Mouse (Mus musculus) liver (tissue): ENCODE measurements around the gene Ttc23.

Experiments used
- DNase-seq: peaks from one replicate; pipeline ENCODE4 v3.0.0-alpha.2; 2020; ENCODE audit warnings: mixed read lengths

The Ttc23 gene

GRCm38 (mm10) chr7:67701252-67701914 is 54.2 kb downstream of the Ttc23 start:
- no peak for DNase-seq

DNA sequence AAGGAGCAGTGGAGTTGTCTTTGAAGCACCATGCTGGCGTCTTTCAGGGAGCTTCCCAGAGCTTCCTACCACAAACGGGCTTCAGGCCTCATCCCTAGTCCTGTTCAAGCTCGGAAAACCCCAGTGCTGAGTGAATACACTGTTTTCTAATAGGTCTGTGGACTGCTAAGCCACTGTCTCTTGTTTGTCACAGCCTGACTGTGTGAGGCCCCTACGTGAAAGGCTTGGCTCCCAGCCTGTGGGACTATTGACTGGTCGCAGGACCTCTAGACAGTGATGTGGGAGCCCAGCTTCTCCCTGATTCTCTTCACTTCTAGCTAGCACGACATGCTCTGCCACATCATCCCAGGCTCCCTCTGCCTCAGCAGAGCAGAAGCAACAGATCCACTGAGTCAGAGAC is 61.0 kb downstream of the Ttc23 start:
- no peak for DNase-seq

- peak; percentile 59 for DNase-seq
Observed at GRCm38 (mm10) chr7:67710216-67710615, 63.0 kb downstream of the Ttc23 start.

- peak; percentile 25 for DNase-seq
Observed at GRCm38 (mm10) chr7:67713820-67714510, 66.8 kb downstream of the Ttc23 start.

- no peak for DNase-seq
Observed at GRCm38 (mm10) chr7:67715176-67715575, 68.0 kb downstream of the Ttc23 start.

- DNase-seq = no peak
Observed at GRCm38 (mm10) chr7:67716213-67716878, 69.1 kb downstream of the Ttc23 start.

GRCm38 (mm10) chr7:67716925-67717324 is 69.7 kb downstream of the Ttc23 start:
- DNase-seq = no peak

DNA sequence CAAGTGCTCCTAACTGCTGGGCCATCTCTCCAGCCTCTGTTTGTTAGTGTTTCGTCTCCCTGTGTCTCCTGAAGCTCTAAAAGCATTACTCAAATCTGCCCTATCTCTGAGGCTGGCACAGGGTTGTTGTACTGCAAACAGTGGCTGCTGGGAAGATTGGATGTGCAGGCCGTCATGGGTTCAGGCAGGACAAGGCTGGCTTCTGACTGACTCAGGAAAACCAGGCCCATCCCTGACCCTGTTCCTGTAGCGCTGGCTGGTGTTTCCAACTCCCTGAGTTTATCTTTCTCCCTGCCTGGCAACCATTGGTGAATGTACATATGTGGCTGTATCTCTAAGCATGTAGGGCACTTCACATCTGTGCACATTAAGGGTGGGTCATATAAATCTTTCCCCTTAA is 70.3 kb downstream of the Ttc23 start:
- DNase-seq = no peak

DNA sequence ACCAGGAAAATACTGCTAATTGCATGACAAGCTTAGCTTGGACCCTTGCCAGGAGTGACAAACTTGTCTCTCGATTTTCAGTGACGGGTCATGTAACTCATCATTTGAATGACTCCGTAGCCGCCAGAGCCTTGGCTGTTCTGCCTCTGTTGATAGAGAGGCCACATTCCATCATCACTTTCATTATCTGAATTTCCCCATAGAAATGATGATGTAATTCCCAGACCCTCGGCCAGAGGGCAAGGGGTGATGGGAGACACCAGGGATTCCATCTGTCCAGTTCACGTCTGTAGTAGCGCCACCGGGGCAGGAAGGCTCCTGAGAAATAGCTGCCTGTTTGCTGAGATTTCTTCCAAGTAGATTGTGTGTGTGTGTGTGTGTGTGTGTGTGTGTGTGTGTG is 71.6 kb downstream of the Ttc23 start:
- DNase-seq = no peak

DNA sequence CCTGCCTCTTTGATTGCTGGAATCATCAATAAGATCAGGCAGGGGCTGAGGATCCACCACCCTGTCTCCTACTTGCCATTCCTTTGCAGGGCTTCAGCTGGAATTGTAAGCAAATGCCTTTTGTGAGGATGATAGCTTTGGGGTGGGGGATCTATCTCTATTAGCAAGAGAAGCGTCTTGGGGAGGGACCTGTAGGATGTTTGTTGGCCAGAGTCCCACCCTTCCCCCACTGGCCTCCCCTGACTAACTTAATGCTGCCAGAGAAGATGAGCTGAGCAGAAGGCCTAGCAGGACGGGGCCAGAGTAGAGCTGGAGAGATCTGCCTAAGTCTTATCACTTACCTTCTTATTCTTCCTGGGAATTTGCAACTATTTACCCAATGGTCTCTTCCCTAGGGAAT is 75.0 kb downstream of the Ttc23 start:
- DNase-seq = no peak

DNA sequence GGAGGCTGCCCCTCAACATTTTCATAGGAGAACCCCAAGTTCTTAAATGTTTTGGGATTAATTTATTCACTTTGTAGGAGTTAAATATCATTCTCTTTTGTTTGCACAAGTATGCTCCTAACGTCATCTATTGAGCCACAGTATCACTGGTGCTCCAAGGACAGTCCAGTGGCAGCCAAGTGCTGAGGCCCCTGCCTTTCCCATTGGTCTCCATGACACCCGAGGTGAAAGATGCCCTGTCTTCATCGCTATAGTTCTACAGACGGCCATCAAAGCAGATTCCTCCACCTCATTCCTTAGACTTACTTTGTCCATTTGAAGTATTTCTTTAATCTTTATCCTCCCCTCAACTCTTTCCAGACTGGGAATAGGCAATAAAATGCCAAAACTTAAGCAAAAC is 77.3 kb downstream of the Ttc23 start:
- DNase-seq = no peak

- no peak for DNase-seq
Observed at GRCm38 (mm10) chr7:67725016-67725415, 77.8 kb downstream of the Ttc23 start.

GRCm38 (mm10) chr7:67728203-67728602 is 81.0 kb downstream of the Ttc23 start:
- no peak for DNase-seq

- no peak for DNase-seq
Observed at GRCm38 (mm10) chr7:67728809-67729208, 81.6 kb downstream of the Ttc23 start.

DNA sequence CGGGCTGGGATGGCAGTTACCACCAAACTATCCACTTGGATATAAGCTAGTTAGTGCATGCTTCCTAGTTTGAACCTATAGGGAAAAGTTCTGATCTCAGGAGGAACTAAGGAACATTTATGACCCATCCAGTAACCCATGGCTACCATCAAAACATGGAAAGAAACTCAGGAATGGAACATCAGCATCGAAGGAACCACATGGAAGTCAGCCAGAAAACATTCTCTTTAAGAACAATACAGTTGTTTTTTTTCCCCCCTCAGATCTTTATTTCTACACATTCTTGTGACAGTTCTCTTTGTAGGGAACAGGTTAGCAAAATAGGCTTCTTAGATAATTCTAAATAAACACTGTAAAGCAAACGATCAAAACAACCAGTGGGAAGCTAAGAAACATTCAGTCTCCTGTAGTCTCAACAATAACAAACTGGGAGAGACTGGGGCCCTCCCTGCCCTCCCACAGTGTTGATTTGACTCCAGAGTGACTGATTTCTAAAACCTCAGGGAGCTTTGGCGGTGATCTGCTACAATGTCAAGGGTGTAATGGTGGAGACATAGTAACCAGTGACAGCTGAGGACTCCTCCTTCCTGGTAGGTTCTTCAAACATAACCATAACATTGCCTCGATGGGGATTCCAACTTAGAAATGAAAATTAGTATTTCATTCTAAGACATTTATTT is 83.4 kb downstream of the Ttc23 start:
- no peak for DNase-seq

DNA sequence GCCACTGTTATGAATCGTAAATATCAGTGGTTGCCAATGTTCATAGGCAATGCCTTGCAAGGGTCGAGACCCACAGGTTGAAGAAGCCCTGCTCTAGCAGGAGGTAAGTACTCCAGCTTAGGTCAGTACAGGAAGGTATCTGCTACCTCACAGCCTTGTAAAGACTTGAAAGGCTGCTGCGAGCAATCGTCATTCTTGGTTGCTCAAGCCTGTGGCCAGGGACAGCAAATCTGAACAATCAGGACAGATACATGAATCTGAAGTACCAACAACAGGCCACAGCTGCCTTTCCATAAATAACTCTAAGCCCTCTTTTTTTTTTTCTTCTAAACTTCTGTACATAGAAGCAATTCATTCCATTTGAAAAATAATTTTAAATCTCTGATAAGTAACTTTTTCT is 85.1 kb downstream of the Ttc23 start:
- no peak for DNase-seq

GRCm38 (mm10) chr7:67740382-67740781 is 93.2 kb downstream of the Ttc23 start:
- no peak for DNase-seq

- DNase-seq = no peak
Observed at GRCm38 (mm10) chr7:67740796-67741195, 93.6 kb downstream of the Ttc23 start.

DNA sequence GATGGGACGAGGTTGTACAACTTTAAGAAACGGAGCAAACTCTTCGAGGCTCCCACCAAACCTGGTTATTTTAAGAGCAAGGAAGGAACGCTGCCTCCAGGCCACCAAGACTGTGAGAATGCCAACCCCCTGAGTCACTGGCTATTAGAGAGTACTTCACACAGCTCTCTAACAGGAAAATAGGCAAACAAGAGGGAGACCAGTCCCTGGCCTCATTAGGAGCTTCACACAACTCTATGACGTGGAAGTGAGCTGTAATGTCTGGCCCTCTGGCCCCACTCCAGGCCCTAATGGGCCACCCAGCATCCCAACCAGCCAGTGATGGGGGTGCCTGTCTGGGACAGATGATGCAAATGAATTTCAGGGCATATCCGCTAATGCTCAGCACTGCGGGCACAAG is 94.5 kb downstream of the Ttc23 start:
- no peak for DNase-seq

GRCm38 (mm10) chr7:67747731-67748305 is 100.6 kb downstream of the Ttc23 start:
- no peak for DNase-seq

DNA sequence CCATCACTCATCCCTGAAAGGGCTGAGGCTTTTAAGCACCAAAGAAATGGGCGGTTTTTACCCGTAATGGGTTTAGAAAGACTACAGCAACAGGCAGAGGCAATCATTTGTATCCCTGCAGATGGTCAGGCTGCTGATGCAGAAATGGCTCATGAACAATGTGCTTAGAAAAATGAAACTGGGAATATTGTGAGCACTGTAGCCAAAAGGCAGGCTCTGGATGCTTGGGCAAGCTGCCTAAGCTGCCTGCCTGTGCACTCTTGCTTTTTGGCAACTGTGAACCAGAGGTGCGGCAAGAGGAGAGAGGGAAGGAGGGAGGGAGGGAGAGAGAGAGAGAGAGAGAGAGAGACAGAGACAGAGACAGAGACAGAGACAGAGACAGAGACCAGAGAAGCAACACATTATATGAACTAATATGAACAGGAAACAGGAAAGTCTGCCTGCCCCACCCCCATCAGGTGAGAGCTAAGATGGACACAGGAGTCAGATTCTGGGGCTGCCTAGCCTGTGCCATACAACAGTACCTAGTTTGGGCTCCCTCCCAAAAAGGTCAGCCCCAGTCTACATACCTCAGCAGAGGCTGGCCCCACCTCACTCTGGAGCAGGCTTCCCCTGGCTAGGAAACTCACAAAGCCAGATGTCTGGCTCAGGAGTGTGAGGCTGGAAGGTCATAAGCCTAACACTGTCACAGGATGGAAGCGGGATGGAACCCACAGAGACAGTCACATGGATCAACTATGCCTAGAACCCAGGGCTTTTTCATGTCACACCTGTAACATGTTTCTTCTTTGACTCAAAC is 102.4 kb downstream of the Ttc23 start:
- DNase-seq = no peak

GRCm38 (mm10) chr7:67754606-67755005 is 107.4 kb downstream of the Ttc23 start:
- no peak for DNase-seq
